Mouse (Mus musculus) brain, embryonic 14.5 days (tissue): ENCODE measurements at regions not wholly inside any gene's neighbourhood (a gene's known extent, or its start where the extent isn't known, plus 50 kb on each side); places are given as distances from the start of the nearest gene placed in this dataset.

Experiments
- CTCF ChIP-seq: fragments of 200-500 bp; IDR thresholded peaks from 2 replicates; pipeline ENCODE4 v1.5.1; 2012; ENCODE audit warnings: inconsistent platforms, mild to moderate bottlenecking, moderate library complexity, borderline replicate concordance; ENCODE audit not compliant: insufficient read depth, insufficient read length; ENCODE audit errors: extremely low read depth
- POLR2A ChIP-seq: fragments of 200-500 bp; IDR thresholded peaks from 2 replicates; pipeline ENCODE4 v1.6.1; 2012; ENCODE audit warnings: mild to moderate bottlenecking, inconsistent platforms, borderline replicate concordance; ENCODE audit not compliant: poor library complexity, insufficient read depth, insufficient read length, severe bottlenecking; ENCODE audit errors: extremely low read depth

GRCm38 (mm10) chr14:15272364-15272763 is 166.4 kb downstream of the Lrrc3b start:
- no peak for TF ChIP-seq CTCF
- no peak for TF ChIP-seq POLR2A
